Mouse (Mus musculus) stomach, embryonic 14.5 days (tissue): ENCODE data around the gene Atf6b. TPM values are rescaled to one million over a fixed set of nuclear protein-coding genes. Genes with fewer than 3 reads are reported as not detected.

Experiments
- ATAC-seq: fragments of 200-750 bp; cut with Nextera tagmentation; 2 replicates; pipeline ENCODE4 v1.8.0; 2017; ENCODE audit warnings: low read depth, moderate TSS enrichment; ENCODE audit not compliant: insufficient number of reproducible peaks, insufficient read depth, low FRiP score
- H3K27ac ChIP-seq: fragments of 300-500 bp; sonication (generic); 2 replicates; pipeline ENCODE4 v1.5.1; 2014; ENCODE audit warnings: mild to moderate bottlenecking, low read length, moderate library complexity, mixed read lengths
- H3K27me3 ChIP-seq: fragments of 300-500 bp; sonication (generic); 2 replicates; pipeline ENCODE4 v1.6.1; 2014; ENCODE audit warnings: low read length, control low read depth, mixed read lengths; ENCODE audit not compliant: control insufficient read depth, insufficient read depth
- H3K36me3 ChIP-seq: fragments of 300-500 bp; sonication (generic); 2 replicates; pipeline ENCODE4 v1.6.1; 2014; ENCODE audit warnings: mild to moderate bottlenecking, control low read depth, low read length, moderate library complexity, mixed read lengths; ENCODE audit not compliant: control insufficient read depth, insufficient read depth
- H3K4me1 ChIP-seq: fragments of 300-500 bp; sonication (generic); 2 replicates; pipeline ENCODE4 v1.6.1; 2014; ENCODE audit warnings: low read length, control low read depth, mixed read lengths; ENCODE audit not compliant: control insufficient read depth, insufficient read depth
- H3K4me2 ChIP-seq: fragments of 300-500 bp; sonication (generic); replicated peaks from 2 replicates; pipeline ENCODE4 v1.6.1; 2014; ENCODE audit warnings: low read depth, low read length, control low read depth
- H3K4me3 ChIP-seq: fragments of 300-500 bp; sonication (generic); 2 replicates; pipeline ENCODE4 v1.5.1; 2014; ENCODE audit warnings: low read depth, low read length, control low read depth
- H3K9ac ChIP-seq: fragments of 300-500 bp; sonication (generic); replicated peaks from 2 replicates; pipeline ENCODE4 v1.6.1; 2014; ENCODE audit warnings: low read depth, mild to moderate bottlenecking, control low read depth, low read length, moderate library complexity, mixed read lengths
- H3K9me3 ChIP-seq: fragments of 300-500 bp; sonication (generic); 2 replicates; pipeline ENCODE4 v1.6.1; 2016; ENCODE audit warnings: low read depth, low read length, control low read depth; ENCODE audit not compliant: control insufficient read depth
- WGBS: fragments of 180-500 bp; shearing (Covaris S2); extraction: QIAGEN DNeasy Blood & Tissue Kit; methylation state at CpG from one replicate; pipeline ENCODE4 v1.1.7; 2014; 5-methylcytosine and 5-hydroxymethylcytosine counted together
- polyA plus RNA-seq: library from polyadenylated mRNA; unstranded; fragments of >200 nt; fragmentation: Nextera tagmentation; extraction: Ambion mirVana; gene quantifications from 2 replicates; pipeline ENCODE4 v1.2.1, GENCODE M21; 2014

The Atf6b gene
- polyA plus RNA-seq, 1 experiment from 2014 or later, result 58.3 TPM

GRCm38 (mm10) chr17:34692906-34693305, 46.0 kb downstream of the Atf6b start:
- Histone ChIP-seq H3K9me3 (no peaks in the 10 kb centered on the region), H3K27me3 (no peaks in the 10 kb centered on the region), H3K27ac (no peak overlapping the region), H3K4me1 (no peaks in the 10 kb centered on the region), H3K36me3 (no peaks in the 10 kb centered on the region), H3K4me3 (no peak overlapping the region), H3K4me2 (no peak overlapping the region), H3K9ac (no peak overlapping the region)
- 80% methylated on average over 7 of the region's 7 CpGs for WGBS
- ATAC-seq, result no peak

- no peak overlapping the region for H3K4me2 ChIP-seq
- no peaks in the 10 kb centered on the region for H3K36me3 ChIP-seq
- no peaks in the 10 kb centered on the region for H3K4me1 ChIP-seq
- WGBS, result 42% methylated on average over 14 of the region's 14 CpGs
- no peak overlapping the region for H3K4me3 ChIP-seq
- no peaks in the 10 kb centered on the region for H3K9me3 ChIP-seq
- H3K9ac ChIP-seq, result no peak overlapping the region
- no peak for ATAC-seq
- no peak overlapping the region for H3K27ac ChIP-seq
- H3K27me3 ChIP-seq, result no peaks in the 10 kb centered on the region
Observed at GRCm38 (mm10) chr17:34699575-34700408, 52.8 kb downstream of the Atf6b start.

GRCm38 (mm10) chr17:34700671-34701071, 53.7 kb downstream of the Atf6b start:
- 66% methylated on average over 2 of the region's 2 CpGs for WGBS
- no peaks in the 10 kb centered on the region for H3K27me3 ChIP-seq
- no peak for ATAC-seq
- H3K4me3 ChIP-seq, result no peak overlapping the region
- no peaks in the 10 kb centered on the region for H3K9me3 ChIP-seq
- H3K4me1 ChIP-seq, result no peaks in the 10 kb centered on the region
- H3K36me3 ChIP-seq, result no peaks in the 10 kb centered on the region
- H3K9ac ChIP-seq, result no peak overlapping the region
- no peak overlapping the region for H3K4me2 ChIP-seq
- H3K27ac ChIP-seq, result no peak overlapping the region

Other genes starting within 250 kb of the Atf6b start
- 0.85 and 1.2 TPM in 2 replicates for gene BC051142, start 248.3 kb upstream of the Atf6b start, polyA plus RNA-seq
- gene Btnl4, start 169.8 kb upstream of the Atf6b start, polyA plus RNA-seq, result 0.18 TPM in 1 of 2 replicates, not detected in the other
- gene Btnl6, start 129.8 kb upstream of the Atf6b start, polyA plus RNA-seq, result not detected in 2 replicates
- 3.9 and 4.7 TPM in 2 replicates for gene Notch4, start 82.9 kb upstream of the Atf6b start, polyA plus RNA-seq
- 6.1 and 8.0 TPM in 2 replicates for gene Gpsm3, start 57.3 kb upstream of the Atf6b start, polyA plus RNA-seq
- gene Pbx2, start 55.9 kb upstream of the Atf6b start, polyA plus RNA-seq, result 13.1 and 15.5 TPM in 2 replicates
- gene Ager, start 49.3 kb upstream of the Atf6b start, polyA plus RNA-seq, result 3.7 and 3.8 TPM in 2 replicates
- gene Rnf5, start 43.5 kb upstream of the Atf6b start, polyA plus RNA-seq, result 104 and 105 TPM in 2 replicates
- gene Agpat1, start 42.9 kb upstream of the Atf6b start, polyA plus RNA-seq, result 53.1 and 53.9 TPM in 2 replicates
- gene Egfl8, start 31.2 kb upstream of the Atf6b start, polyA plus RNA-seq, result 3.8 and 4.2 TPM in 2 replicates
- 31.2 and 31.8 TPM in 2 replicates for gene Ppt2, start 18.6 kb upstream of the Atf6b start, polyA plus RNA-seq
- gene Prrt1, start 17.6 kb upstream of the Atf6b start, polyA plus RNA-seq, result 0.56 and 0.67 TPM in 2 replicates
- 11.9 and 12.0 TPM in 2 replicates for gene Fkbpl, start 2.4 kb upstream of the Atf6b start, polyA plus RNA-seq
- gene Tnxb, start 23.4 kb downstream of the Atf6b start, polyA plus RNA-seq, result 1.1 TPM in 2 replicates
- gene C4b, start 96.7 kb downstream of the Atf6b start, polyA plus RNA-seq, result 0.07 TPM in 1 of 2 replicates, not detected in the other
- not detected in 2 replicates for gene Cyp21a1, start 157.4 kb downstream of the Atf6b start, polyA plus RNA-seq
- 22.3 and 27.3 TPM in 2 replicates for gene Stk19, start 189.8 kb downstream of the Atf6b start, polyA plus RNA-seq
- 52.9 and 56.4 TPM in 2 replicates for gene Dxo, start 189.9 kb downstream of the Atf6b start, polyA plus RNA-seq
- 37.7 and 39.5 TPM in 2 replicates for gene Skiv2l, start 203.1 kb downstream of the Atf6b start, polyA plus RNA-seq
- gene Nelfe, start 203.2 kb downstream of the Atf6b start, polyA plus RNA-seq, result 101 and 114 TPM in 2 replicates
- 6.7 and 9.4 TPM in 2 replicates for gene Cfb, start 215.4 kb downstream of the Atf6b start, polyA plus RNA-seq
- gene Zbtb12, start 232.3 kb downstream of the Atf6b start, polyA plus RNA-seq, result 0.87 and 1.2 TPM in 2 replicates
- gene Gm20547, start 234.9 kb downstream of the Atf6b start, polyA plus RNA-seq, result not detected in 2 replicates